Mouse (Mus musculus): ENCODE data around the gene Bcl2l11. TPM values are rescaled to one million over a fixed set of nuclear protein-coding genes. Genes with fewer than 3 reads are reported as not detected.

Gene Bcl2l11
- total and polyA plus RNA-seq, 3 experiments, result 2.3 to 6.3 TPM; not detected in 1

GRCm38 (mm10) chr2:128118971-128119370, 6.9 kb upstream of the Bcl2l11 start:
- peaks cover 0 to 2% of the 10 kb centered on the region in 2 experiments; a peak in 1 of 4 replicates for H3K4me1 ChIP-seq (ENCODE audit: control insufficient read depth in 1 of 2, insufficient read depth in 2 of 2, low read length in 2 of 2)
- no peak overlapping the region for H3K27ac ChIP-seq (ENCODE audit: control insufficient read depth, low read depth, low read length)
- TF ChIP-seq ELF1 (IDR thresholded peaks at IDR 0.05; ENCODE audit: low read depth, low read length) (no peak), MAX (IDR thresholded peaks at IDR 0.05; ENCODE audit: low read length) (no peak), HCFC1 (IDR thresholded peaks at IDR 0.05; ENCODE audit: low read depth, low read length) (no peak), POLR2AphosphoS2 (IDR thresholded peaks at IDR 0.05; ENCODE audit: low read length) (no peak), MYB (IDR thresholded peaks at IDR 0.05; ENCODE audit: low read depth, low read length) (no peak), RAD21 (IDR thresholded peaks at IDR 0.05; ENCODE audit: low read depth, low read length) (no peak), GATA1 (IDR thresholded peaks at IDR 0.05; ENCODE audit: low read depth, low read length) (no peak), MAFK (IDR thresholded peaks at IDR 0.05; ENCODE audit: borderline replicate concordance, low read depth, low read length) (no peak), USF1 (IDR thresholded peaks at IDR 0.05; ENCODE audit: low read depth, low read length) (no peak), KAT2A (conservative IDR thresholded peaks at IDR 0.05; ENCODE audit: low read depth, low read length) (no peak), UBTF (IDR thresholded peaks at IDR 0.05; ENCODE audit: borderline replicate concordance, insufficient read depth, low read depth, low read length) (no peak)
- H3K4me3 ChIP-seq (ENCODE audit: control insufficient read depth in 1 of 2, insufficient read depth in 1 of 2, low read depth in 2 of 2, low read length in 2 of 2), result no peak overlapping the region
- no peak overlapping the region for H3K9ac ChIP-seq (ENCODE audit: control insufficient read depth, low read depth, low read length, poor library complexity, severe bottlenecking)
- H3K9me3 ChIP-seq (replicated peaks; ENCODE audit: insufficient read depth, low read length), result no peaks in the 10 kb centered on the region
- no peaks in the 10 kb centered on the region for H3K79me2 ChIP-seq (ENCODE audit: control insufficient read depth, insufficient read depth, low read length, poor library complexity)
- no peak for DNase-seq (ENCODE audit: low read depth, low spot score)
- no peaks in the 10 kb centered on the region; a peak in 1 of 4 replicates for H3K36me3 ChIP-seq (ENCODE audit: control insufficient read depth in 1 of 2, insufficient read depth in 2 of 2, low read length in 2 of 2)
- H3K27me3 ChIP-seq (ENCODE audit: control insufficient read depth in 1 of 2, insufficient read depth in 2 of 2, low read length in 2 of 2), result no peaks in the 10 kb centered on the region

DNA sequence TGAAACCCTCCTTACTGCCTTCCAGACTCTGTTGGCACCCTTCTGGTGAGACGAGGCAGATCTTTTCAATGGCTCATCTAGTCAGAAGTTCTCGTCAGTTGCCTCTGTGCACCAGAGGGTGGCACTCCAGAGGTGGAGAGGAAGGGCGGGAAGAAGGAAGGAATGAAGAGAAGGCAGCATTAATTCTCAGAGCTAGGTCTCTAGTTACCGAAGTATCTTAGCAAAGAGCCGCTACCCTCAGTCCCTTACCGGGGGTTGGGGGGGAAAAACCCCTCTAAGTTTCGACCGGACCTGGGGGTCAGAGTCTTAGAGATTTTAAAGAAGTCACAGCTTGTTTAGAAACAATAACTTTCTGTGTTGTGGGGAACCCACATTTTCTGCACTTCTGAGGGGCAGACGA, 3.3 kb upstream of the Bcl2l11 start:
- Histone ChIP-seq H3K9me3 (replicated peaks; ENCODE audit: insufficient read depth, low read length) (no peaks in the 10 kb centered on the region), H3K27me3 (ENCODE audit: control insufficient read depth in 1 of 2, insufficient read depth in 2 of 2, low read length in 2 of 2) (no peaks in the 10 kb centered on the region), H3K79me2 (ENCODE audit: control insufficient read depth, insufficient read depth, low read length, poor library complexity) (no peaks in the 10 kb centered on the region), H3K27ac (ENCODE audit: control insufficient read depth, low read depth, low read length) (no peak overlapping the region), H3K4me1 (ENCODE audit: control insufficient read depth in 1 of 2, insufficient read depth in 2 of 2, low read length in 2 of 2) (peaks cover 0 to 5% of the 10 kb centered on the region in 2 experiments; a peak in 1 of 4 replicates), H3K4me3 (ENCODE audit: control insufficient read depth in 1 of 2, insufficient read depth in 1 of 2, low read depth in 2 of 2, low read length in 2 of 2) (no peak overlapping the region), H3K36me3 (ENCODE audit: control insufficient read depth in 1 of 2, insufficient read depth in 2 of 2, low read length in 2 of 2) (no peaks in the 10 kb centered on the region; a peak in 1 of 4 replicates), H3K9ac (ENCODE audit: control insufficient read depth, low read depth, low read length, poor library complexity, severe bottlenecking) (peak overlapping the region; percentile 38; the same call in 1 of the 2 replicates)
- no peak for TF ChIP-seq KAT2A (conservative IDR thresholded peaks at IDR 0.05; ENCODE audit: low read depth, low read length)
- TF ChIP-seq RAD21 (IDR thresholded peaks at IDR 0.05; ENCODE audit: low read depth, low read length), result peak; percentile 81
- TF ChIP-seq CTCF (IDR thresholded peaks at IDR 0.05 in 2 of 3, conservative IDR thresholded peaks at IDR 0.05 in 1 of 3; ENCODE audit: control insufficient read depth in 1 of 3, insufficient read depth in 1 of 3, low read depth in 2 of 3, low read length in 3 of 3, poor library complexity in 1 of 3, severe bottlenecking in 1 of 3), result peak; percentile 53 to 83 (median 67)
- TF ChIP-seq SMC3 (IDR thresholded peaks at IDR 0.05; ENCODE audit: low read depth, low read length), result peak; percentile 96
- peak; percentile 85 for TF ChIP-seq ZC3H11A (IDR thresholded peaks at IDR 0.05; ENCODE audit: low read depth, low read length)
- no peak for TF ChIP-seq MAX (IDR thresholded peaks at IDR 0.05; ENCODE audit: low read length)
- 0 out of 2 replicates have a peak, but pooled peaks have one; percentile 26 for TF ChIP-seq SIN3A (IDR thresholded peaks at IDR 0.05; ENCODE audit: low read length)
- peak; percentile 79 for DNase-seq (ENCODE audit: low read depth, low spot score)
